Mouse (Mus musculus) testis, postnatal 14 days (tissue): ENCODE results near the gene Pkn3.

Experiments used
- DNase-seq: peaks from one replicate; pipeline ENCODE4 v3.0.0; 2021; ENCODE audit warnings: low spot score

Pkn3 gene

DNA sequence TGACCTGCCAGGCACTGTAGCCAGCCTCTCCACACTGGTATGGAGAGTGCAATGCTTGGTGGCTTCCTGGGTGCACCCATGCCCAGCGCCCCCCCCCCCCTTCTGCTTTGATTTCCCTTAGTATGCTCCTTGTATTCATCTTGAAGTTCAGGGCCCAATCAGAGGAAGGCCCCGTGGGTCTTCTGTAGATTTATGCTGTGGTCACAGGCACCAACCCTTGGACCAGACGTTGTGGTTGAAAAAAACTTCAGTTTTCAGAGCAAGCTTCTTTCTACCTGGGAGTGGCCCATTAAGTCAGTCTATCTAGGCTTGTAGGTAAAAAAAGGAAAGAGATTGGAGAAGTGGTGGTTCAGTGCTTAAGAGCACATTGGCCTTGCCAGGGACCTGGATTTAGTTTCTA, 13.7 kb upstream of the Pkn3 start:
- no peak for DNase-seq

- DNase-seq, result no peak
Measured at GRCm38 (mm10) chr2:30064298-30064697, 13.2 kb upstream of the Pkn3 start.

GRCm38 (mm10) chr2:30066046-30066901, 11.2 kb upstream of the Pkn3 start:
- peak; percentile 96 for DNase-seq

GRCm38 (mm10) chr2:30067031-30067888, 10.2 kb upstream of the Pkn3 start:
- peak; percentile 68 for DNase-seq

GRCm38 (mm10) chr2:30067962-30068361, 9.5 kb upstream of the Pkn3 start:
- no peak for DNase-seq

DNA sequence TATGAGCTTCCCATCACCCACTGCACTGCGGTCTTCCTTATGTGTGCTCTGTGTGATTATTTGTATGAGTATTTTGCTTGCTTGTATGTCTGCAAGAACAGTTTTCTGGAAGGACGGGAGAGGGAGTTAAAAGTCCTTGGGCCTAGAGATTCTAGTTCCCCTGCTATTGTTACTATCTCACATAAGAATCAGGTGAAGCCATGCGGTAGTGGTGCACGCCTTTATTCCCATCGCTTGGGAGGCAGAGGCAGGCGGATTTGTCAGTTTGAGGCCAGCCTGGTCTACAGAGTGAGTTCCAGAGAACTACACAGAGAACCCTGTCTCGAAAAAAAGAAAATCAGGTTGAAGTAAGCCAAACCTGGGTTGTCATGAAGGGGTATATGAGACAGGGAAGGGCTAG, 4.6 kb upstream of the Pkn3 start:
- DNase-seq, result no peak

DNA sequence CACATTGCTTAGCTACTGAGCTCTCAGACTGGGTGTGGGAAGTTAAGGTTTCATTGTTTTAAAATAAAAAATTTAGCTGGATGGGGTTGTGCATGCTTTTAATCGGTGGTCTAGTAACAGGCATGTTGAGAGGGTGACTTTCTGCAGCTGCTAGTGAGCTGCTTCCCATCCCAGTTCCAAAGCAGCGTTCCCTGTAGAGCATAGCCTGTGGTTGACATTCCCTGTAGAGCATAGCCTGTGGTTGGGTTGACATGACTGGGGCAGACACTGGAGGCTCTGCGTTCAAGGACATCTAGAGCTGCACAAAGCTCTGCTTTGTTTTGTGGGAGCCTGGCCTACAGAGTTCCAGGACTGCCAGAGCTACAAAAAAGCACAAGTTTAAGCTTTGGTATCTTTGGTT, 4.2 kb upstream of the Pkn3 start:
- no peak for DNase-seq

DNA sequence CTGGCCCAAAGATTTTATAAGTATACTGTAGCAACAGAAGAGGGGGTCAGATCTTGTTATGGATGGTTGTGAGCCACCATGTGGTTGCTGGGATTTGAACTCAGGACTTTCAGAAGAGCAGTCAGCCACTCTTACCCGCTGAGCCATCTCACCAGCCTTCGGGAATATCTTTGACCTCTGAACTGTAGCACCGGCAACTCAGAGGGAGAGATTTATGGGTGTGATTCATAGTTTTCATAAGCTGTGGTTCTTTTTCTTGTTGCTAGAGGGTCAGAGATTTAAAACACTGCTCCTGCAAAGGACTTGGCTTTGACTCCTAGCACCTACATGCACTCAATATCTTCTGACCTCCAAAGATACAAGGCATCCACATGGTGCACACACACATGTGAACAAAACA, 1.9 kb upstream of the Pkn3 start:
- DNase-seq, result no peak

GRCm38 (mm10) chr2:30076439-30076838, 1.0 kb upstream of the Pkn3 start:
- no peak for DNase-seq

DNA sequence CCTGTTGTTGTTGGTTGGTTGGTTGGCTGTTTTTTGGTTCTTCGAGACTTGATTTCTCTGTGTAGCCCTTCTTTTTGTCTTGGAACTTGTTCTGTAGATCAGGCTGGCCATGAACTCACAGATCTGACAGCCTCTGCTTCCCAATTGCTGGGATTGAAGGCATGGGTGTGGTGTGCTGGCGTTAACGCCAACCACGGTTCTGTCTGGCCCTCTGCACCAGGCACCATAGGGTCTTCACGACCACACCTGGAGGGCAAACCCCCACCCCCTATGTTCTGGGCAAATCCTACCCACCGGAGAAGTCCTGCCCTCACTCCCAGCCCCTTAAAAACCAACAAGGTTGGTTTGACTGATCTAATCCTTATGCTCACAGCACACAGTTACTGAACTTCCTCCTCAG, 525 bp upstream of the Pkn3 start:
- DNase-seq, result no peak

DNA sequence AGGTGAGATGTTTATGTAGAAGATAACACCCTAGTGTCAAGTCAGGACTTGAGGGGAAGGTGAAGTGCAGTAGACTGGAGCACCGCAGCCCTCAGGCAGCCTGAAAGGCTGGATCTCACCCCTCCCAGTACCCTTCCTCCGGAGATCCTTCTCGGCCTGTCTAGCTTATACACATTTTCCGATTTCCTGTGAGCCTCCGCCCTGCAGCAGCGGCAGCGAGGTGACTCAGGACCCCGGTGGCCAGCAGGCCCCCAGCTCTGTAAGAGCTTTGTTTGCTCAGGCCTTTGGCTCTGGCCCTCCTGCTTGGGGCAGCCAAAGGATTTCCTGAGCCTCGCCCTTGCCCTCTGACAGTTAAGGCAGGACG, 847 bp downstream of the Pkn3 start:
- no peak for DNase-seq

GRCm38 (mm10) chr2:30078760-30079159, 1.3 kb downstream of the Pkn3 start:
- no peak for DNase-seq

- no peak for DNase-seq
Measured at GRCm38 (mm10) chr2:30080181-30080800, 2.8 kb downstream of the Pkn3 start.

DNA sequence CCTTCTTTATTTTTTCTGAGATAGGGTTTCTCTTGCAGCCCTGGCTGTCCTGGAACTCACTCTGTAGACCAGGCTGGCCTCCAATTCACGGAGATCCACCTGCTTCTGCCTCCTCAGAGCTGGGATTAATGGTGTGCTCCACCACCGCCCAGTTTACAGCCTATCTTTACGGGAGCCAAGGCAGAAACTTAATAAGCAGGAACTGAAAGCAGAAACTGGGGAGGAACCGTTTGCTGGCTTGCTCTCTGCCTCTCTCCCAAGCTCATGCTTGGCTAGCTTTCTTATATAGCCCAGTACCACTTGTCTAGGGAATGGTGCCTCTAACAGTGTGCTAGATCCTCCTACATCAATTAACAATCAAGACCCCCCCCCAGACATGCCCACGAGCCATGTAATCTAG, 6.6 kb downstream of the Pkn3 start:
- no peak for DNase-seq

- no peak for DNase-seq
Measured at GRCm38 (mm10) chr2:30084632-30085031, 7.1 kb downstream of the Pkn3 start.

DNA sequence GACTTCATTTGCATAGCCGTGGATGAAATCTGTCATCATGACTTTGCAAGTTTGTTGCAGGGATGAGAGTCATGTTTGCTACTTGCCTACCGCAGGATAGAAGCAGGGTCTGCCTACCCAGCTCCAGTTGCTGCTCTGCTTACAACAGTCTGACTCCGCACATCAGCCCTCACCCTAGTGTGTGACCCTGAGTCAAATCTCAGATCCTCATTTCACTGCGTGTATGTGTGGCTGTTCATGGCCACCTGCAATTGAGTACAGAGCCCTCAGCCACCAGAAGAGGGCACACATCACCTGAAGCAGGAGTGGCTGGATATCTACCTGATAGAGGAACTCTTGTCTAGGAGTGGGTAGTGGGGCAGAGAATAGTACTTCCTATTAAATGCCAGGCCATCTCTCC, 9.8 kb downstream of the Pkn3 start:
- no peak for DNase-seq

GRCm38 (mm10) chr2:30091521-30091920, 14.0 kb downstream of the Pkn3 start:
- no peak for DNase-seq

- no peak for DNase-seq
Measured at GRCm38 (mm10) chr2:30092280-30092918, 14.9 kb downstream of the Pkn3 start.

DNA sequence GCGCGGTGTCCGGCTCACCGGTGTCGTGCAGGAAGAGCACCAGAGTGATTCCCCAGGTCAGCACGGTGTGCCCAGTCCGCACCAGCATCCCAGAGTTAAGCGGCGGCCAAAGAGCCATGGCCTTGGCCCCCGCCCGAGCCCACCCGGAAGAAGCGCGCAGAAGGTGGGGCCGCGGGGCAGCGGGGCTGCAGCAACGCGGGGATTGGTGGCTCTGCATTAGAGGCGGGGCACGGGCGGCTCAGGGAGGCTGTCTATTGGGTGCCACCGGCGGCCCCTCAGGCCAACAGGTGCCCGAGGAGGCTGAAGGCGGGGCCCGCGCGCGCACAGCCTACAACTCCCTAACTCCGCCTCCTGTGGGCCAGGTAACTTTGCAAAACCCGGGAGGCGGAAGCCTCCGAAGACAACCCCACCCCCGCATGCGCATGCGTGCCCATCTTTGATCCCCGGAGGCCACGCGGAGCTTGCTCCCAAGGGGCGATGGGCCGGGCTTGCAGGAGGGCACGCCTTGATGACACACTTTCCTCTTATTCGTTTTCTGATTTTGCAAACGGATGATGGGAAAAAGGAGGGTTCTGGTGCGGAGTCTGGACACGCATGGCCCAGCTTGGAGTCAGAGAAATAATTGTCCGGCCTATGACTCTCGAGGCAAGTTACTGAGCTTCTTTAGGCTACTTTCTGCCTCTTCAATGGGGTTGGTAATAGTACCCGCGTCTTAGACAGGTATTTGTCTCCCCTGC, 16.2 kb downstream of the Pkn3 start, which contains the start of gene Zdhhc12:
Gene Zdhhc12 (minus strand): TSS at position 178 of the 737 bp plus-strand sequence.
- peak; percentile 96 for DNase-seq

DNA sequence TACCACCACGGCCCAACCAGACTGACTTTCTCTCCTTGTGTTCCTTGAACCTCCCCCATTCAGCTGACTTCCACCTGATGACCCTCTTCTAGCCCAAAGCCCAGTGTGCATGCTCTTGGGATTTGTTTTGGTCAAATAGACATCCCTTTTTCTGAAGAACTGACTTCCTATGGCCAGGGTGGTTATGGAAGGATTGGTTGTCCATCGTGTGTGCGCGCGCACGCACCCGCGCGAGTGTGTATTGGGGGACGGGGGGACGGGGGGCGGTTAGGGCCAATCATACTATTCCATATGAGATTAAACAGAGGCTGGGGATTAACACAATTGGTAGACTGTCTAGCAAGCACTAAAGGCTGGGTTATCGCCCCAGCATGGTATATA, 16.7 kb downstream of the Pkn3 start:
- DNase-seq, result no peak

DNA sequence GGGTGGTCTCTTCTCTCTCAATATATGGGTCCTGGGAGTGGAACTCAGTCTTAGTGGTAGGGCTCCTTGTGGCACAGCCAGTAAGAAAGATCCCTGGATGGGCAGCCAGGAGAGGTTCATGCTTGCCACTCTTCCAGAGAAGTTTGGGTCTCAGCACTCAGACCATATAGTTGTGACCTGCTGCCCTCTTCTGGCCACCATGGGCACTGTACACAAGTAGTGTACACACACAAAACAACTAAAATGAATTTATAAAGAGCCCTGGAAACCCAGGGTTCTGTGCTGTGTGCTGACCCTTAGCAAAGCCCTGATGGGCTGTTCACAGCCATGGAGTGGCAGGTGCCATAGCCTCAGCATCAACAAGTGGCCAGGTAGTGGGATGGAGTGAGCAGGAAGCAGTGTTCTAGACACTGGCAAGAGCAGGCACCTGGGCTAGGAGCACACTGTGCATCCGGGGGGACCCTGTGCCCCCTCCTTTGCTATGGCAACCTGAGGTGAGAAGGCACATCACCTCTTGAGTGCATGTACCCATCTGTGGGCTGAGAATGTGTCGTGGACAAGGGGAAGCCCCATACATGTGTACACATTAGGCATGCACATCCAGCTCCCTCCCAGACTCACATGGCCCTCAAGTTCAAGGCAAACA, 18.5 kb downstream of the Pkn3 start:
- DNase-seq, result no peak
